Mouse (Mus musculus) CH12.LX (cell line): ENCODE measurements at regions not wholly inside any gene's neighbourhood (a gene's known extent, or its start where the extent isn't known, plus 50 kb on each side); places are given as distances from the start of the nearest gene placed in this dataset.

Source experiments
- ZMIZ1 ChIP-seq: IDR thresholded peaks from 2 replicates; pipeline ENCODE4 v1.6.1; 2012; ENCODE audit warnings: low read depth, mild to moderate bottlenecking, inconsistent platforms, low read length, improper control_type of control experiment
- ZNF384 ChIP-seq: IDR thresholded peaks from 2 replicates; pipeline ENCODE4 v1.6.1; 2012; ENCODE audit warnings: low read depth, low read length, improper control_type of control experiment, inconsistent platforms

- TF ChIP-seq ZMIZ1: no peak
- TF ChIP-seq ZNF384: no peak
These were observed 272.2 kb downstream of the Slc30a10 start for GRCm38 (mm10) chr1:185726811-185727210.
